Mouse (Mus musculus) brain, embryonic 14.5 days (tissue): ENCODE measurements at regions not wholly inside any gene's neighbourhood (a gene's known extent, or its start where the extent isn't known, plus 50 kb on each side); places are given as distances from the start of the nearest gene placed in this dataset.

Experiments used
- CTCF ChIP-seq: fragments of 200-500 bp; IDR thresholded peaks from 2 replicates; pipeline ENCODE4 v1.5.1; 2012; ENCODE audit warnings: inconsistent platforms, mild to moderate bottlenecking, moderate library complexity, borderline replicate concordance; ENCODE audit not compliant: insufficient read depth, insufficient read length; ENCODE audit errors: extremely low read depth
- POLR2A ChIP-seq: fragments of 200-500 bp; IDR thresholded peaks from 2 replicates; pipeline ENCODE4 v1.6.1; 2012; ENCODE audit warnings: mild to moderate bottlenecking, inconsistent platforms, borderline replicate concordance; ENCODE audit not compliant: poor library complexity, insufficient read depth, insufficient read length, severe bottlenecking; ENCODE audit errors: extremely low read depth

DNA sequence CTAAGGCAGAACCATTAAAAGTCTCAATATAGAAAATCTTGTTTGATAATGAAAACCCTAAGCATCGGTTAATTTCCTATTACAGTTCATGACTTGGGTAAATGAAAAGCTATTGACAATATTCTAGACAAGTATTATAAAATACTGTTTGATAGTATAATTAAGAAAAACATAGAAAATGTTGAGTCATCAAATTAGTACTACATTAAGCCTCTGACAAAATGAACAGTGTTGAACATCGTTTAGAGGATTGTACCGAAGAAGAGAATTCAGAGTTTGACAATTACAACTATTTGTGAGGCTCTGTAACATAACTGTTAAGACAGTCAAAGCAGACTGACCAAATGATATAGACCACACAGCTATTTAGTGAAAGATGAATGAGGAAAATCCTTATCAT lies 358.5 kb upstream of the Cdh12 start:
- TF ChIP-seq CTCF (no peak), POLR2A (no peak)
